Mouse (Mus musculus): Measurements from ENCODE around the gene Olfr644. TPM values are rescaled to one million over a fixed set of nuclear protein-coding genes. Genes with fewer than 3 reads are reported as not detected.

The Olfr644 gene
- total RNA-seq (2021) = not detected
- polyA plus RNA-seq (2012; rRNA removed) = not detected in 2 replicates
- long read RNA-seq = 0 reads

GRCm38 (mm10) chr7:104071769-104072168 is at the start of gene Olfr644:
Gene Olfr644 (minus strand): TSS chr7:104071869.
- no peaks in the 10 kb centered on the region for H3K27me3 ChIP-seq (ENCODE audit: control insufficient read depth, insufficient read depth, low read length)
- H3K79me2 ChIP-seq (replicated peaks; ENCODE audit: control insufficient read depth, insufficient read depth, low read length) = no peaks in the 10 kb centered on the region
- intact Hi-C loops (cut with DNase I) = no loop called here
- TF ChIP-seq POLR2A (IDR thresholded peaks at IDR 0.05; ENCODE audit: insufficient read depth, low read depth, low read length) (no peak), EP300 (IDR thresholded peaks at IDR 0.05; ENCODE audit: insufficient read depth, low read depth, low read length) (no peak), CTCF (IDR thresholded peaks at IDR 0.05) (no peak)
- no peak for DNase-seq
- no peaks in the 10 kb centered on the region for H3K4me1 ChIP-seq (ENCODE audit: control insufficient read depth, insufficient read depth, low read length)
- no peak within 1 kb of the TSS for H3K27ac ChIP-seq
- H3K9ac ChIP-seq (ENCODE audit: low read depth, low read length) = no peak within 1 kb of the TSS
- H3K4me3 ChIP-seq = no peak within 1 kb of the TSS
- no peaks in the 10 kb centered on the region for H3K36me3 ChIP-seq (ENCODE audit: control insufficient read depth, insufficient read depth, low read length)
- 66% methylated on average over 2 of the region's 2 CpGs for WGBS

GRCm38 (mm10) chr7:104104757-104104972 is 33.0 kb upstream of the Olfr644 start, which contains the start of gene Olfr646:
Gene Olfr646 (plus strand): TSS chr7:104104873.
- Histone ChIP-seq H3K4me1 (ENCODE audit: control insufficient read depth, insufficient read depth, low read length) (no peaks in the 10 kb centered on the region), H3K79me2 (replicated peaks; ENCODE audit: control insufficient read depth, insufficient read depth, low read length) (no peaks in the 10 kb centered on the region), H3K4me3 (no peak within 1 kb of the TSS), H3K36me3 (ENCODE audit: control insufficient read depth, insufficient read depth, low read length) (no peaks in the 10 kb centered on the region), H3K27me3 (ENCODE audit: control insufficient read depth, insufficient read depth, low read length) (no peaks in the 10 kb centered on the region), H3K27ac (no peak within 1 kb of the TSS), H3K9ac (ENCODE audit: low read depth, low read length) (no peak within 1 kb of the TSS)
- no peak for DNase-seq
- intact Hi-C loops (cut with DNase I) = no loop called here
- no peak for TF ChIP-seq POLR2A (IDR thresholded peaks at IDR 0.05; ENCODE audit: insufficient read depth, low read depth, low read length)
- TF ChIP-seq CTCF (IDR thresholded peaks at IDR 0.05) = no peak
- no peak for TF ChIP-seq EP300 (IDR thresholded peaks at IDR 0.05; ENCODE audit: insufficient read depth, low read depth, low read length)

- no peak overlapping the region for H3K9ac ChIP-seq (ENCODE audit: low read depth, low read length)
- H3K27me3 ChIP-seq (ENCODE audit: control insufficient read depth, insufficient read depth, low read length) = no peaks in the 10 kb centered on the region
- DNase-seq = no peak
- no peak overlapping the region for H3K27ac ChIP-seq
- no peaks in the 10 kb centered on the region for H3K36me3 ChIP-seq (ENCODE audit: control insufficient read depth, insufficient read depth, low read length)
- no peak overlapping the region for H3K4me3 ChIP-seq
- H3K4me1 ChIP-seq (ENCODE audit: control insufficient read depth, insufficient read depth, low read length) = no peaks in the 10 kb centered on the region
- intact Hi-C loops (cut with DNase I) = no loop called here
- WGBS = 59% methylated on average over 4 of the region's 4 CpGs
- TF ChIP-seq POLR2A (IDR thresholded peaks at IDR 0.05; ENCODE audit: insufficient read depth, low read depth, low read length) (no peak), EP300 (IDR thresholded peaks at IDR 0.05; ENCODE audit: insufficient read depth, low read depth, low read length) (no peak), CTCF (IDR thresholded peaks at IDR 0.05) (no peak)
- no peaks in the 10 kb centered on the region for H3K79me2 ChIP-seq (replicated peaks; ENCODE audit: control insufficient read depth, insufficient read depth, low read length)
Measured at GRCm38 (mm10) chr7:104103913-104104756, 32.5 kb upstream of the Olfr644 start.

- H3K79me2 ChIP-seq (replicated peaks; ENCODE audit: control insufficient read depth, insufficient read depth, low read length) = no peaks in the 10 kb centered on the region
- no peaks in the 10 kb centered on the region for H3K27me3 ChIP-seq (ENCODE audit: control insufficient read depth, insufficient read depth, low read length)
Measured at GRCm38 (mm10) chr7:104085365-104085764, 13.7 kb upstream of the Olfr644 start, which contains the start of gene Olfr645. Gene Olfr645 (minus strand): TSS chr7:104085465.

GRCm38 (mm10) chr7:104061345-104061744 is 10.3 kb downstream of the Olfr644 start, which contains the start of gene 4930516K23Rik:
Gene 4930516K23Rik (minus strand): TSS chr7:104061445.
- H3K27me3 ChIP-seq (ENCODE audit: control insufficient read depth, insufficient read depth, low read length) = no peaks in the 10 kb centered on the region
- H3K79me2 ChIP-seq (replicated peaks; ENCODE audit: control insufficient read depth, insufficient read depth, low read length) = no peaks in the 10 kb centered on the region
- no peaks in the 10 kb centered on the region for H3K36me3 ChIP-seq (ENCODE audit: control insufficient read depth, insufficient read depth, low read length)
- no peak within 1 kb of the TSS for H3K4me3 ChIP-seq
- intact Hi-C loops (cut with DNase I) = no loop called here
- no peaks in the 10 kb centered on the region for H3K4me1 ChIP-seq (ENCODE audit: control insufficient read depth, insufficient read depth, low read length)
- WGBS = 36% methylated on average over 2 of the region's 2 CpGs
- TF ChIP-seq EP300 (IDR thresholded peaks at IDR 0.05; ENCODE audit: insufficient read depth, low read depth, low read length) (no peak), CTCF (IDR thresholded peaks at IDR 0.05) (no peak), POLR2A (IDR thresholded peaks at IDR 0.05; ENCODE audit: insufficient read depth, low read depth, low read length) (no peak)
- H3K9ac ChIP-seq (ENCODE audit: low read depth, low read length) = no peak within 1 kb of the TSS
- DNase-seq = no peak
- no peak within 1 kb of the TSS for H3K27ac ChIP-seq

More at GRCm38 (mm10) chr7:104085365-104085764, 13.7 kb upstream of the Olfr644 start, which contains the start of gene Olfr645:
- Histone ChIP-seq H3K27ac (no peak within 1 kb of the TSS), H3K9ac (ENCODE audit: low read depth, low read length) (no peak within 1 kb of the TSS), H3K4me3 (no peak within 1 kb of the TSS), H3K4me1 (ENCODE audit: control insufficient read depth, insufficient read depth, low read length) (no peaks in the 10 kb centered on the region), H3K36me3 (ENCODE audit: control insufficient read depth, insufficient read depth, low read length) (no peaks in the 10 kb centered on the region)
- intact Hi-C loops (cut with DNase I) = no loop called here
- WGBS = 65% methylated on average over 1 of the region's 1 CpGs
- DNase-seq = no peak
- TF ChIP-seq POLR2A (IDR thresholded peaks at IDR 0.05; ENCODE audit: insufficient read depth, low read depth, low read length) = no peak
- no peak for TF ChIP-seq EP300 (IDR thresholded peaks at IDR 0.05; ENCODE audit: insufficient read depth, low read depth, low read length)
- TF ChIP-seq CTCF (IDR thresholded peaks at IDR 0.05) = no peak

- no peak overlapping the region for H3K27ac ChIP-seq
- H3K27me3 ChIP-seq (ENCODE audit: control insufficient read depth, insufficient read depth, low read length) = no peaks in the 10 kb centered on the region
- DNase-seq = no peak
- no peak overlapping the region for H3K4me3 ChIP-seq
- H3K79me2 ChIP-seq (replicated peaks; ENCODE audit: control insufficient read depth, insufficient read depth, low read length) = no peaks in the 10 kb centered on the region
- TF ChIP-seq POLR2A (IDR thresholded peaks at IDR 0.05; ENCODE audit: insufficient read depth, low read depth, low read length) = no peak
- 89% methylated on average over 1 of the region's 1 CpGs for WGBS
- intact Hi-C loops (cut with DNase I) = no loop called here
- H3K9ac ChIP-seq (ENCODE audit: low read depth, low read length) = no peak overlapping the region
- no peaks in the 10 kb centered on the region for H3K4me1 ChIP-seq (ENCODE audit: control insufficient read depth, insufficient read depth, low read length)
- H3K36me3 ChIP-seq (ENCODE audit: control insufficient read depth, insufficient read depth, low read length) = no peaks in the 10 kb centered on the region
Measured at GRCm38 (mm10) chr7:104059215-104059614, 12.5 kb downstream of the Olfr644 start.
